Mouse (Mus musculus): Measurements from ENCODE around the gene Sowaha. TPM values are rescaled to one million over a fixed set of nuclear protein-coding genes. Genes with fewer than 3 reads are reported as not detected.

The Sowaha gene
- polyA plus RNA-seq, 1 experiment from 2014 or later = 1.1 TPM

- Histone ChIP-seq H3K36me3 (replicated peaks) (no peaks in the 10 kb centered on the region), H3K27me3 (peaks cover 96% of the 10 kb centered on the region), H3K9me3 (no peaks in the 10 kb centered on the region), H3K27ac (no peak overlapping the region), H3K4me1 (peaks cover 23% of the 10 kb centered on the region), H3K4me2 (no peak overlapping the region), H3K9ac (no peak overlapping the region), H3K4me3 (replicated peaks) (no peak overlapping the region)
- ATAC-seq (ENCODE audit: low FRiP score) = no peak
- WGBS = 16% methylated on average over 5 of the region's 5 CpGs
Observed at GRCm38 (mm10) chr11:53461727-53462126, 18.3 kb downstream of the Sowaha start.

- Histone ChIP-seq H3K27ac (no peak overlapping the region), H3K27me3 (peaks cover 93% of the 10 kb centered on the region), H3K4me2 (no peak overlapping the region), H3K4me3 (replicated peaks) (no peak overlapping the region), H3K9ac (no peak overlapping the region), H3K36me3 (replicated peaks) (no peaks in the 10 kb centered on the region), H3K9me3 (no peaks in the 10 kb centered on the region), H3K4me1 (peaks cover 20% of the 10 kb centered on the region)
- no peak for ATAC-seq (ENCODE audit: low FRiP score)
- WGBS = 83% methylated on average over 3 of the region's 3 CpGs
Observed at GRCm38 (mm10) chr11:53460192-53460591, 19.9 kb downstream of the Sowaha start.

- H3K27ac ChIP-seq = no peak overlapping the region
- no peak overlapping the region for H3K9ac ChIP-seq
- WGBS = 63% methylated on average over 3 of the region's 3 CpGs
- H3K4me3 ChIP-seq (replicated peaks) = no peak overlapping the region
- H3K4me1 ChIP-seq = peaks cover 18% of the 10 kb centered on the region
- H3K36me3 ChIP-seq (replicated peaks) = no peaks in the 10 kb centered on the region
- H3K9me3 ChIP-seq = no peaks in the 10 kb centered on the region
- no peak overlapping the region for H3K4me2 ChIP-seq
- no peak for ATAC-seq (ENCODE audit: low FRiP score)
- peaks cover 89% of the 10 kb centered on the region for H3K27me3 ChIP-seq
Observed at GRCm38 (mm10) chr11:53458996-53459395, 21.1 kb downstream of the Sowaha start.

GRCm38 (mm10) chr11:53457372-53457954, 22.6 kb downstream of the Sowaha start:
- Histone ChIP-seq H3K9ac (peak overlapping the region; percentile 61), H3K4me1 (peaks cover 9% of the 10 kb centered on the region), H3K4me3 (replicated peaks) (peak overlapping the region; percentile 47), H3K27ac (no peak overlapping the region), H3K36me3 (replicated peaks) (no peaks in the 10 kb centered on the region), H3K4me2 (peak overlapping the region; percentile 81), H3K9me3 (no peaks in the 10 kb centered on the region), H3K27me3 (peaks cover 74% of the 10 kb centered on the region)
- WGBS = 5% methylated on average over 29 of the region's 29 CpGs
- peak; percentile 46; the same call in 1 of the 2 replicates for ATAC-seq (ENCODE audit: low FRiP score)

- Histone ChIP-seq H3K9me3 (no peaks in the 10 kb centered on the region), H3K4me2 (peak within 1 kb of the TSS; percentile 81), H3K27me3 (peaks cover 66% of the 10 kb centered on the region), H3K9ac (peak within 1 kb of the TSS; percentile 61), H3K4me3 (replicated peaks) (peak within 1 kb of the TSS; percentile 47), H3K27ac (no peak within 1 kb of the TSS), H3K4me1 (peaks cover 9% of the 10 kb centered on the region), H3K36me3 (replicated peaks) (no peaks in the 10 kb centered on the region)
- 4% methylated on average over 42 of the region's 42 CpGs for WGBS
- ATAC-seq (ENCODE audit: low FRiP score) = peak; percentile 44
Observed at GRCm38 (mm10) chr11:53456474-53457371, 23.4 kb downstream of the Sowaha start, which contains the start of the genes Gm10447 and Shroom1. TSS of gene Gm10447 (minus strand) at chr11:53457110. TSS of gene Shroom1 (plus strand) at chr11:53457205.

GRCm38 (mm10) chr11:53453031-53453430, 27.0 kb downstream of the Sowaha start:
- Histone ChIP-seq H3K4me2 (no peak overlapping the region), H3K27ac (no peak overlapping the region), H3K36me3 (replicated peaks) (no peaks in the 10 kb centered on the region), H3K9me3 (no peaks in the 10 kb centered on the region), H3K9ac (no peak overlapping the region), H3K4me1 (peaks cover 9% of the 10 kb centered on the region), H3K4me3 (replicated peaks) (no peak overlapping the region), H3K27me3 (peaks cover 47% of the 10 kb centered on the region)
- 88% methylated on average over 5 of the region's 5 CpGs for WGBS
- ATAC-seq (ENCODE audit: low FRiP score) = no peak

- no peaks in the 10 kb centered on the region for H3K9me3 ChIP-seq
- no peak overlapping the region for H3K9ac ChIP-seq
- H3K4me1 ChIP-seq = peaks cover 8% of the 10 kb centered on the region
- WGBS = 95% methylated on average over 9 of the region's 9 CpGs
- H3K27me3 ChIP-seq = peaks cover 41% of the 10 kb centered on the region
- H3K27ac ChIP-seq = no peak overlapping the region
- no peak for ATAC-seq (ENCODE audit: low FRiP score)
- no peak overlapping the region for H3K4me2 ChIP-seq
- H3K4me3 ChIP-seq (replicated peaks) = no peak overlapping the region
- H3K36me3 ChIP-seq (replicated peaks) = no peaks in the 10 kb centered on the region
Observed at GRCm38 (mm10) chr11:53452396-53452795, 27.7 kb downstream of the Sowaha start.

GRCm38 (mm10) chr11:53451361-53451760, 28.7 kb downstream of the Sowaha start:
- Histone ChIP-seq H3K9me3 (no peaks in the 10 kb centered on the region), H3K27me3 (peaks cover 31% of the 10 kb centered on the region), H3K4me3 (replicated peaks) (no peak overlapping the region), H3K4me2 (no peak overlapping the region), H3K27ac (no peak overlapping the region), H3K36me3 (replicated peaks) (no peaks in the 10 kb centered on the region), H3K4me1 (no peaks in the 10 kb centered on the region), H3K9ac (no peak overlapping the region)
- no peak for ATAC-seq (ENCODE audit: low FRiP score)
- 83% methylated on average over 2 of the region's 2 CpGs for WGBS

- Histone ChIP-seq H3K27me3 (peaks cover 21% of the 10 kb centered on the region), H3K36me3 (replicated peaks) (no peaks in the 10 kb centered on the region), H3K4me1 (no peaks in the 10 kb centered on the region), H3K4me3 (replicated peaks) (no peak overlapping the region), H3K9me3 (no peaks in the 10 kb centered on the region), H3K9ac (no peak overlapping the region), H3K4me2 (no peak overlapping the region), H3K27ac (no peak overlapping the region)
- 71% methylated on average over 15 of the region's 15 CpGs for WGBS
- no peak for ATAC-seq (ENCODE audit: low FRiP score)
Observed at GRCm38 (mm10) chr11:53450070-53450705, 29.9 kb downstream of the Sowaha start.

- Histone ChIP-seq H3K36me3 (replicated peaks) (no peaks in the 10 kb centered on the region), H3K4me2 (no peak overlapping the region), H3K9me3 (no peaks in the 10 kb centered on the region), H3K4me1 (no peaks in the 10 kb centered on the region), H3K9ac (no peak overlapping the region), H3K4me3 (replicated peaks) (no peak overlapping the region), H3K27ac (no peak overlapping the region), H3K27me3 (peaks cover 14% of the 10 kb centered on the region; the same call in 1 of the 2 replicates)
- whole genome bisulfite sequencing = 93% methylated on average over 1 of the region's 1 CpGs
- ATAC-seq (ENCODE audit: low FRiP score) = no peak
Observed at GRCm38 (mm10) chr11:53448529-53448928, 31.5 kb downstream of the Sowaha start.

GRCm38 (mm10) chr11:53447996-53448395, 32.1 kb downstream of the Sowaha start:
- 86% methylated on average over 8 of the region's 8 CpGs for WGBS
- no peak for ATAC-seq (ENCODE audit: low FRiP score)
- H3K36me3 ChIP-seq (replicated peaks) = no peaks in the 10 kb centered on the region
- H3K9me3 ChIP-seq = no peaks in the 10 kb centered on the region
- H3K4me1 ChIP-seq = no peaks in the 10 kb centered on the region
- H3K27me3 ChIP-seq = peaks cover 14% of the 10 kb centered on the region; the same call in 1 of the 2 replicates
- no peak overlapping the region for H3K27ac ChIP-seq
- H3K4me3 ChIP-seq (replicated peaks) = no peak overlapping the region
- no peak overlapping the region for H3K9ac ChIP-seq
- no peak overlapping the region for H3K4me2 ChIP-seq

GRCm38 (mm10) chr11:53446183-53446582, 33.9 kb downstream of the Sowaha start:
- H3K9me3 ChIP-seq = no peaks in the 10 kb centered on the region
- 90% methylated on average over 13 of the region's 13 CpGs for WGBS

More at GRCm38 (mm10) chr11:53446183-53446582, 33.9 kb downstream of the Sowaha start:
- Histone ChIP-seq H3K36me3 (replicated peaks) (no peaks in the 10 kb centered on the region), H3K9ac (no peak overlapping the region), H3K27me3 (peaks cover 14% of the 10 kb centered on the region; the same call in 1 of the 2 replicates), H3K4me3 (replicated peaks) (no peak overlapping the region), H3K27ac (no peak overlapping the region), H3K4me1 (no peaks in the 10 kb centered on the region), H3K4me2 (no peak overlapping the region)
- ATAC-seq (ENCODE audit: low FRiP score) = no peak

Measured in forebrain, embryonic 12.5 days (tissue).